Comparison of ENCODE assay signal across 14 mouse cellular contexts in genomic region chr17:67955876-67956690, GRCm38 (mm10). TPM values are rescaled to one million over a fixed set of nuclear protein-coding genes. Genes with fewer than 3 reads are reported as not detected.
DNase-seq lines count a peak whose midpoint lies in the region; ATAC-seq lines count a peak whose summit lies in the region.
"Had no signal": no experiment of that assay in that cellular context is flagged by ENCODE, and none has a peak within 500 bp of the region (broad histone marks: within the 10 kb centered on the region; RNA-seq: fewer than 3 reads in every experiment).

No protein-coding gene starts in this region.

- no peak overlapping the region for H3K4me2 ChIP-seq in kidney, embryonic 16.5 days (replicated peaks; ENCODE audit: low read depth, low read length)
- no peak overlapping the region for H3K4me2 ChIP-seq in limb, embryonic 11.5 days (ENCODE audit: low read depth, severe bottlenecking)
- H3K4me2 ChIP-seq: liver, embryonic 13.5 days had no signal

- H3K36me3 ChIP-seq in kidney, embryonic 16.5 days (ENCODE audit: insufficient read depth, low read length) = no peaks in the 10 kb centered on the region
- no peaks in the 10 kb centered on the region for H3K36me3 ChIP-seq in limb, embryonic 11.5 days (ENCODE audit: control insufficient read depth, insufficient read depth, low read length)
- H3K36me3 ChIP-seq: liver, embryonic 13.5 days had no signal

- no peaks in the 10 kb centered on the region for H3K27me3 ChIP-seq in kidney, embryonic 16.5 days (ENCODE audit: insufficient read depth, low read length)
- H3K27me3 ChIP-seq in limb, embryonic 11.5 days (ENCODE audit: control insufficient read depth, insufficient read depth, low read length) = no peaks in the 10 kb centered on the region
- H3K27me3 ChIP-seq: CH12.LX; liver, embryonic 13.5 days had no signal

- peaks cover 43% of the 10 kb centered on the region for H3K4me1 ChIP-seq in kidney, embryonic 16.5 days (ENCODE audit: insufficient read depth, low read length)
- H3K4me1 ChIP-seq in limb, embryonic 11.5 days (ENCODE audit: control insufficient read depth, insufficient read depth, low read length) = peaks cover 39% of the 10 kb centered on the region
- H3K4me1 ChIP-seq: liver, embryonic 13.5 days had no signal

- no peak; the same call in 1 of the 2 replicates for ATAC-seq in kidney, embryonic 16.5 days (ENCODE audit: low FRiP score, low TSS enrichment)
- no peak for ATAC-seq in limb, embryonic 11.5 days (ENCODE audit: insufficient number of reproducible peaks, low FRiP score, low TSS enrichment, low read depth)
- ATAC-seq: midbrain, embryonic 16.5 days had no signal

- 34% methylated on average over 10 of the region's 10 CpGs for WGBS in kidney, embryonic 16.5 days
- WGBS in limb, embryonic 11.5 days = 36% methylated on average over 10 of the region's 10 CpGs

- H3K9me3 ChIP-seq in kidney, embryonic 16.5 days (ENCODE audit: low read length) = no peaks in the 10 kb centered on the region
- H3K9me3 ChIP-seq in limb, embryonic 11.5 days (ENCODE audit: control insufficient read depth, low read length) = no peaks in the 10 kb centered on the region
- H3K9me3 ChIP-seq: liver, embryonic 13.5 days had no signal

- H3K9ac ChIP-seq in kidney, embryonic 16.5 days (replicated peaks; ENCODE audit: low read length) = no peak overlapping the region
- no peak overlapping the region for H3K9ac ChIP-seq in limb, embryonic 11.5 days (ENCODE audit: low read length)
- H3K9ac ChIP-seq: liver, embryonic 13.5 days had no signal

- peak overlapping the region; percentile 30; the same call in 1 of the 2 replicates for H3K27ac ChIP-seq in kidney, embryonic 16.5 days (ENCODE audit: low read length)
- peak overlapping the region; percentile 59 for H3K27ac ChIP-seq in limb, embryonic 11.5 days (replicated peaks; ENCODE audit: low read depth, low read length)
- H3K27ac ChIP-seq: liver, embryonic 13.5 days had no signal

- DNase-seq in kidney, adult 18-20 months = no peak
- DNase-seq in ovary, postnatal 36 days (ENCODE audit: low spot score) = peak; percentile 40
- DNase-seq in ovary, postnatal 14 days (ENCODE audit: low spot score) = no peak
- DNase-seq in limb, embryonic 11.5 days (ENCODE audit: low spot score) = peak; percentile 55
- no peak for DNase-seq in urinary bladder, adult 18-20 months (ENCODE audit: low spot score in 2 of 2)
- DNase-seq in spleen, postnatal 4 days (ENCODE audit: low spot score in 2 of 2) = no peak
- DNase-seq: adrenal gland, postnatal 14 days; kidney, adult 8-10 months; liver, embryonic 13.5 days; spleen, adult 18-20 months; thymus, postnatal 14 days had no signal

- H3K4me3 ChIP-seq in kidney, embryonic 16.5 days (ENCODE audit: low read length) = no peak overlapping the region
- H3K4me3 ChIP-seq in limb, embryonic 11.5 days (ENCODE audit: low read depth, low read length) = no peak overlapping the region
- H3K4me3 ChIP-seq: liver, embryonic 13.5 days had no signal

RNA-seq across cellular contexts. Expression of gene Arhgap28, which starts 47.8 kb away (rescaled TPM):
- 22.9 and 24.9 TPM in 2 replicates for polyA plus RNA-seq in kidney, embryonic 16.5 days (2015; fragmentation: Nextera tagmentation; extraction: Ambion mirVana)
- 66.3 and 70.3 TPM in 2 replicates for polyA plus RNA-seq in limb, embryonic 11.5 days (2014; fragmentation: Nextera tagmentation; extraction: Ambion mirVana)

Comparison
In these comparisons a context has a peak if more than half of its experiments do, and no peak if none do; other contexts are left out.
1. DNase-seq: peak in ovary, postnatal 36 days (single experiment) and limb, embryonic 11.5 days (single experiment); none in kidney, adult 18-20 months (single experiment), ovary, postnatal 14 days (single experiment), urinary bladder, adult 18-20 months (0 of 2) and spleen, postnatal 4 days (0 of 2).